Mouse (Mus musculus): ENCODE measurements around the gene Depdc5.

Depdc5 gene

GRCm38 (mm10) chr5:32997686-32998085 lies 134.2 kb downstream of the Depdc5 start:
- in situ Hi-C loops (cut with MboI, MseI) = no loop called here

- in situ Hi-C loops (cut with MboI, MseI) = no loop called here
Measured at GRCm38 (mm10) chr5:32998783-32999182, 135.3 kb downstream of the Depdc5 start.

GRCm38 (mm10) chr5:33001111-33001510 lies 137.6 kb downstream of the Depdc5 start:
- in situ Hi-C loops (cut with MboI, MseI) = loop anchor here in 1 of 2 experiments (5.0 kb wide), 1 partner anchor 74 kb away; no protein-coding TSS in a partner anchor

- in situ Hi-C loops (cut with MboI, MseI) = loop anchor here in 1 of 2 experiments (5.0 kb wide), 1 partner anchor 75 kb away; no protein-coding TSS in a partner anchor
Measured at GRCm38 (mm10) chr5:33002781-33003180, 139.3 kb downstream of the Depdc5 start.

GRCm38 (mm10) chr5:33003500-33003899 lies 140.0 kb downstream of the Depdc5 start:
- in situ Hi-C loops (cut with MboI, MseI) = loop anchor here in 1 of 2 experiments (5.0 kb wide), 1 partner anchor 76 kb away; no protein-coding TSS in a partner anchor

- in situ Hi-C loops (cut with MboI, MseI) = loop anchor here in 1 of 2 experiments (5.0 kb wide), 1 partner anchor 77 kb away; no protein-coding TSS in a partner anchor
Measured at GRCm38 (mm10) chr5:33004110-33004509, 140.6 kb downstream of the Depdc5 start.

- in situ Hi-C loops (cut with MboI, MseI) = no loop called here
Measured at GRCm38 (mm10) chr5:33005442-33006145, 142.1 kb downstream of the Depdc5 start.

GRCm38 (mm10) chr5:33006670-33007069 lies 143.2 kb downstream of the Depdc5 start:
- in situ Hi-C loops (cut with MboI, MseI) = no loop called here

- in situ Hi-C loops (cut with MboI, MseI) = no loop called here
Measured at GRCm38 (mm10) chr5:33007371-33007770, 143.9 kb downstream of the Depdc5 start.

- in situ Hi-C loops (cut with MboI, MseI) = no loop called here
Measured at GRCm38 (mm10) chr5:33009301-33009700, 145.8 kb downstream of the Depdc5 start.

GRCm38 (mm10) chr5:33009818-33010812 lies 146.6 kb downstream of the Depdc5 start:
- in situ Hi-C loops (cut with MboI, MseI) = no loop called here

GRCm38 (mm10) chr5:33011132-33012106 lies 147.9 kb downstream of the Depdc5 start:
- in situ Hi-C loops (cut with MboI, MseI) = no loop called here

- in situ Hi-C loops (cut with MboI, MseI) = no loop called here
Measured at GRCm38 (mm10) chr5:33014096-33014495, 150.6 kb downstream of the Depdc5 start.

GRCm38 (mm10) chr5:33015579-33015978 lies 152.1 kb downstream of the Depdc5 start:
- in situ Hi-C loops (cut with MboI, MseI) = no loop called here

- in situ Hi-C loops (cut with MboI, MseI) = no loop called here
Measured at GRCm38 (mm10) chr5:33018189-33018560, 154.7 kb downstream of the Depdc5 start.

GRCm38 (mm10) chr5:33018561-33019425 lies 155.3 kb downstream of the Depdc5 start, which contains the start of gene Ywhah:
TSS of gene Ywhah (plus strand) at chr5:33018816.
- in situ Hi-C loops (cut with MboI, MseI) = no loop called here

- in situ Hi-C loops (cut with MboI, MseI) = no loop called here
Measured at GRCm38 (mm10) chr5:33019426-33019821, 155.9 kb downstream of the Depdc5 start.

GRCm38 (mm10) chr5:33021622-33022021 lies 158.1 kb downstream of the Depdc5 start:
- in situ Hi-C loops (cut with MboI, MseI) = loop anchor here in 1 of 2 experiments (10.0 kb wide), 1 partner anchor 167 kb away; the partner anchor contains the start of gene Prr14l

GRCm38 (mm10) chr5:33023337-33023736 lies 159.8 kb downstream of the Depdc5 start:
- in situ Hi-C loops (cut with MboI, MseI) = loop anchor here in 1 of 2 experiments (10.0 kb wide), 1 partner anchor 169 kb away; the partner anchor contains the start of gene Prr14l
